ENCODE assay signal across 12 mouse cellular contexts in genomic region chr5:19482981-19483380, GRCm38 (mm10).
DNase-seq lines count a peak whose midpoint lies in the region; ATAC-seq lines count a peak whose summit lies in the region.
"Had no signal": no experiment of that assay in that cellular context is flagged by ENCODE, and none has a peak within 500 bp of the region (broad histone marks: within the 10 kb centered on the region; RNA-seq: fewer than 3 reads in every experiment).

No protein-coding gene starts in this region.

- no peaks in the 10 kb centered on the region for H3K9me3 ChIP-seq in kidney, embryonic 16.5 days (ENCODE audit: low read length)
- H3K9me3 ChIP-seq in forebrain, embryonic 13.5 days (replicated peaks) = no peaks in the 10 kb centered on the region
- H3K9me3 ChIP-seq: intestine, embryonic 15.5 days; liver, embryonic 13.5 days; midbrain, embryonic 12.5 days had no signal

- no peak overlapping the region for H3K27ac ChIP-seq in kidney, embryonic 16.5 days (ENCODE audit: low read length)
- no peak overlapping the region for H3K27ac ChIP-seq in forebrain, embryonic 13.5 days
- H3K27ac ChIP-seq: intestine, embryonic 15.5 days; liver, embryonic 13.5 days; midbrain, embryonic 12.5 days had no signal

- no peaks in the 10 kb centered on the region for H3K4me1 ChIP-seq in kidney, embryonic 16.5 days (ENCODE audit: insufficient read depth, low read length)
- H3K4me1 ChIP-seq in forebrain, embryonic 13.5 days = peaks cover 3% of the 10 kb centered on the region; the same call in 1 of the 2 replicates
- H3K4me1 ChIP-seq: intestine, embryonic 15.5 days; liver, embryonic 13.5 days had no signal

- DNase-seq in kidney, postnatal 10 days = peak; percentile 33
- DNase-seq in right cerebral cortex, postnatal 14 days = peak; percentile 29
- no peak for DNase-seq in right cerebral cortex, postnatal 25 days
- DNase-seq in cerebellum, adult 9-11 months = peak; percentile 80
- no peak for DNase-seq in thymus, postnatal 25 days
- no peak for DNase-seq in neural tube, embryonic 10.5 days (ENCODE audit: extremely low spot score, low spot score)
- DNase-seq: liver, embryonic 13.5 days; retina, postnatal 1 day had no signal

- no peaks in the 10 kb centered on the region for H3K27me3 ChIP-seq in kidney, embryonic 16.5 days (ENCODE audit: insufficient read depth, low read length)
- H3K27me3 ChIP-seq in forebrain, embryonic 13.5 days = no peaks in the 10 kb centered on the region
- H3K27me3 ChIP-seq: intestine, embryonic 15.5 days; liver, embryonic 13.5 days; midbrain, embryonic 12.5 days had no signal

- H3K9ac ChIP-seq in kidney, embryonic 16.5 days (replicated peaks; ENCODE audit: low read length) = no peak overlapping the region
- no peak overlapping the region for H3K9ac ChIP-seq in forebrain, embryonic 13.5 days
- H3K9ac ChIP-seq: intestine, embryonic 15.5 days; liver, embryonic 13.5 days; midbrain, embryonic 12.5 days had no signal

- H3K4me2 ChIP-seq in kidney, embryonic 16.5 days (replicated peaks; ENCODE audit: low read depth, low read length) = no peak overlapping the region
- no peak overlapping the region for H3K4me2 ChIP-seq in forebrain, embryonic 13.5 days
- H3K4me2 ChIP-seq: intestine, embryonic 15.5 days; liver, embryonic 13.5 days; midbrain, embryonic 12.5 days had no signal

- no peaks in the 10 kb centered on the region for H3K36me3 ChIP-seq in kidney, embryonic 16.5 days (ENCODE audit: insufficient read depth, low read length)
- H3K36me3 ChIP-seq in forebrain, embryonic 13.5 days (ENCODE audit: poor library complexity, severe bottlenecking) = no peaks in the 10 kb centered on the region
- H3K36me3 ChIP-seq: intestine, embryonic 15.5 days; liver, embryonic 13.5 days; midbrain, embryonic 12.5 days had no signal

- H3K4me3 ChIP-seq in kidney, embryonic 16.5 days (ENCODE audit: low read length) = no peak overlapping the region
- no peak overlapping the region for H3K4me3 ChIP-seq in forebrain, embryonic 13.5 days
- H3K4me3 ChIP-seq: intestine, embryonic 15.5 days; liver, embryonic 13.5 days; midbrain, embryonic 12.5 days had no signal

- no peak for ATAC-seq in kidney, embryonic 16.5 days (ENCODE audit: low FRiP score, low TSS enrichment)
- no peak for ATAC-seq in forebrain, embryonic 13.5 days
- ATAC-seq: intestine, embryonic 15.5 days had no signal

- 83% methylated on average over 3 of the region's 3 CpGs for WGBS in kidney, embryonic 16.5 days
- 92% methylated on average over 3 of the region's 3 CpGs for WGBS in forebrain, embryonic 13.5 days

Comparison
In these comparisons a context has a peak if more than half of its experiments do, and no peak if none do; other contexts are left out.
1. DNase-seq: peak in kidney, postnatal 10 days (single experiment), right cerebral cortex, postnatal 14 days (single experiment) and cerebellum, adult 9-11 months (single experiment); none in right cerebral cortex, postnatal 25 days (single experiment), thymus, postnatal 25 days (single experiment) and neural tube, embryonic 10.5 days (single experiment).